Mouse (Mus musculus) kidney, postnatal 0 days (tissue): ENCODE data around the gene Nap1l4. TPM values are rescaled to one million over a fixed set of nuclear protein-coding genes. Genes with fewer than 3 reads are reported as not detected.

Experiments
- ATAC-seq: fragments of 200-750 bp; cut with Nextera tagmentation; replicated peaks from 2 replicates; pipeline ENCODE4 v1.8.0; 2017; ENCODE audit warnings: low read depth, moderate number of reproducible peaks, moderate TSS enrichment, moderate library complexity; ENCODE audit not compliant: low FRiP score
- DNase-seq: peaks from one replicate; pipeline ENCODE4 v3.0.0-alpha.2; 2016; ENCODE audit warnings: low spot score
- H3K27ac ChIP-seq: fragments of 300-500 bp; sonication (generic); 2 replicates; pipeline ENCODE4 v1.5.1; 2014; ENCODE audit warnings: mild to moderate bottlenecking
- H3K27me3 ChIP-seq: fragments of 300-500 bp; sonication (generic); 2 replicates; pipeline ENCODE4 v1.6.1; 2014; ENCODE audit warnings: low read length, mixed read lengths; ENCODE audit not compliant: insufficient read depth
- H3K36me3 ChIP-seq: fragments of 300-500 bp; sonication (generic); 2 replicates; pipeline ENCODE4 v1.6.1; 2014; ENCODE audit warnings: low read length, mixed read lengths; ENCODE audit not compliant: insufficient read depth
- H3K4me1 ChIP-seq: fragments of 300-500 bp; sonication (generic); replicated peaks from 2 replicates; pipeline ENCODE4 v1.6.1; 2014; ENCODE audit warnings: antibody characterized with exemption, low read length, mixed read lengths; ENCODE audit not compliant: insufficient read depth
- H3K4me2 ChIP-seq: fragments of 300-500 bp; sonication (generic); 2 replicates; pipeline ENCODE4 v1.6.1; 2014; ENCODE audit warnings: mild to moderate bottlenecking, low read length, moderate library complexity, mixed read lengths
- H3K4me3 ChIP-seq: fragments of 300-500 bp; sonication (generic); replicated peaks from 2 replicates; pipeline ENCODE4 v1.5.1; 2014; ENCODE audit warnings: low read depth, low read length
- H3K9ac ChIP-seq: fragments of 300-500 bp; sonication (generic); 2 replicates; pipeline ENCODE4 v1.6.1; 2014; ENCODE audit warnings: low read depth, low read length
- H3K9me3 ChIP-seq: fragments of 300-500 bp; sonication (generic); replicated peaks from 2 replicates; pipeline ENCODE4 v1.6.1; 2016; ENCODE audit warnings: low read length, inconsistent platforms, mixed read lengths
- CTCF ChIP-seq: IDR thresholded peaks from 2 replicates; pipeline ENCODE4 v1.5.1; 2016; ENCODE audit warnings: antibody characterized with exemption, low read depth, mild to moderate bottlenecking, moderate library complexity
- WGBS: fragments of 180-500 bp; shearing (Covaris S2); extraction: QIAGEN DNeasy Blood & Tissue Kit; methylation state at CpG from one replicate; pipeline ENCODE4 v1.1.7; 2014; 5-methylcytosine and 5-hydroxymethylcytosine counted together
- microRNA-seq: library from miRNA; unstranded; fragments of <30 nt; microRNA quantifications from one replicate; pipeline ENCODE4, GENCODE M21; 2016
- polyA plus RNA-seq: library from polyadenylated mRNA; unstranded; fragments of >200 nt; fragmentation: Nextera tagmentation; extraction: Ambion mirVana; gene quantifications from 2 replicates; pipeline ENCODE4 v1.2.1, GENCODE M21; 2015

The Nap1l4 gene
- polyA plus RNA-seq, 1 experiment from 2014 or later = 156 TPM

DNA sequence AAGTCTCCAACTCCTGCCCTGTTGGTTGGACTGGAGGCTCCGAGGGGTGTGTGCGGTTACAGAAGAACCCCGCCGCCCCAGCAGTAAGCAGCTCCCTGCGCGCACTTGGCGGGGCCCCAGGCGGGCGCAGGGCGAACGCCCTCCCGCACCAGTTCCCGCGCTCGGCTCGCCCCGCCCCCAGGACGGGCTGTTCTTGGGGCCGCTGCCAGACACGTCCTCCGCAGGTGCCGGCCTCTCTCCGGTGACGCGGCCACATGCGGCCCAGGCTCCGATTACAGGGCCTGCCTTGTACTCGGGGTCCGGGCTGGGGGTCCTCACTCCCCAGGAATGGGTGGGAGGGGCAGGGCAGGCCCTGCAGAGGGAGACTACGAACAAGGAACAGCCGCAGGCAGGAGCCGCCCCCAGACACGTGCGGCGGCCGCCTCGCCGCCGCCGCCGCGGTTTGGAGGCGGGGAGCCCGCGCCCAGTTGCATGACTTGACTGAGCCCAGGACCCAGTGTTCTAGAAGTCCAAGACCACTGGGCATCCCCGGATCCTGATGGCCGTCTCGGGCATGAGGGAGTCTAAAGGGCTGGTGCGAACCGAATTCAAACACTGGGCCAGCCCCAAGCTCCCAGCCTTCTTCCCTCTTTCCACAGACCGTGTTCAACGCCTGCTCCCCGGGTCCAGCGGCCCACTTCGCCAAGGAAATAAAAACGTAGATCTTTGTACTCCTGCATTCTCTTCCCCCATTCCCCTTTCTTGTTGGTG, 83.9 kb downstream of the Nap1l4 start:
- WGBS = 27% methylated on average over 52 of the region's 56 CpGs

GRCm38 (mm10) chr7:143463865-143464415, 85.0 kb downstream of the Nap1l4 start:
- Histone ChIP-seq H3K27me3 (no peaks in the 10 kb centered on the region), H3K9ac (no peak overlapping the region), H3K4me1 (no peaks in the 10 kb centered on the region), H3K36me3 (no peaks in the 10 kb centered on the region), H3K9me3 (peaks cover 17% of the 10 kb centered on the region; the same call in 1 of the 2 replicates), H3K4me2 (no peak overlapping the region), H3K27ac (no peak overlapping the region), H3K4me3 (no peak overlapping the region)
- peak; percentile 86 for DNase-seq
- 27% methylated on average over 11 of the region's 11 CpGs for WGBS
- peak; percentile 85 for TF ChIP-seq CTCF
- ATAC-seq = no peak

More for the DNA sequence above, 83.9 kb downstream of the Nap1l4 start:
- Histone ChIP-seq H3K4me1 (no peaks in the 10 kb centered on the region), H3K9me3 (peaks cover 10% of the 10 kb centered on the region; the same call in 1 of the 2 replicates), H3K27ac (no peak overlapping the region), H3K9ac (peak overlapping the region; percentile 29; the same call in 1 of the 2 replicates), H3K27me3 (no peaks in the 10 kb centered on the region), H3K36me3 (no peaks in the 10 kb centered on the region), H3K4me2 (peak overlapping the region; percentile 55), H3K4me3 (peak overlapping the region; percentile 11; the same call in 1 of the 2 replicates)
- DNase-seq (no peak), ATAC-seq (no peak)
- TF ChIP-seq CTCF = no peak

Small RNAs within 50 kb of the gene (microRNA-seq; reads per million reads assigned to microRNA genes)
- gene Mir7064 = 1.0 reads per million

Other genes starting within 250 kb of the Nap1l4 start
- gene Cdkn1c, start 88.1 kb downstream of the Nap1l4 start, polyA plus RNA-seq = 498 and 594 TPM in 2 replicates
- gene Slc22a18, start 75.4 kb downstream of the Nap1l4 start, polyA plus RNA-seq = 22.1 and 22.7 TPM in 2 replicates
- gene Phlda2, start 46.0 kb downstream of the Nap1l4 start, polyA plus RNA-seq = 23.8 and 23.9 TPM in 2 replicates
- gene Cars, start 51.0 kb upstream of the Nap1l4 start, polyA plus RNA-seq = 34.7 and 42.2 TPM in 2 replicates
- 1.1 and 1.2 TPM in 2 replicates for gene Tnfrsf26, start 79.6 kb upstream of the Nap1l4 start, polyA plus RNA-seq
- 9.6 and 11.1 TPM in 2 replicates for gene Tnfrsf22, start 100.6 kb upstream of the Nap1l4 start, polyA plus RNA-seq
- gene Tnfrsf23, start 136.8 kb upstream of the Nap1l4 start, polyA plus RNA-seq = 1.9 and 2.2 TPM in 2 replicates
- gene Osbpl5, start 207.9 kb upstream of the Nap1l4 start, polyA plus RNA-seq = 29.0 and 30.4 TPM in 2 replicates
- not detected in 2 replicates for gene Mrgprg, start 217.9 kb upstream of the Nap1l4 start, polyA plus RNA-seq
- gene Mrgpre, start 235.4 kb upstream of the Nap1l4 start, polyA plus RNA-seq = 1.2 TPM in 2 replicates